Mouse (Mus musculus) forebrain, embryonic 15.5 days (tissue): Measurements from ENCODE around the gene Gm28308. TPM values are rescaled to one million over a fixed set of nuclear protein-coding genes. Genes with fewer than 3 reads are reported as not detected.

Experiments used
- ATAC-seq: fragments of 200-750 bp; cut with Nextera tagmentation; replicated peaks from 2 replicates; pipeline ENCODE4 v1.8.0; 2017; ENCODE audit warnings: mild to moderate bottlenecking, moderate TSS enrichment, moderate library complexity
- H3K27ac ChIP-seq: fragments of 300-500 bp; sonication (generic); replicated peaks from 2 replicates; pipeline ENCODE4 v1.5.1; 2015; ENCODE audit warnings: mild to moderate bottlenecking, inconsistent platforms
- H3K27me3 ChIP-seq: fragments of 300-500 bp; sonication (generic); 2 replicates; pipeline ENCODE4 v1.6.1; 2015; ENCODE audit warnings: inconsistent platforms
- H3K36me3 ChIP-seq: fragments of 300-500 bp; sonication (generic); 2 replicates; pipeline ENCODE4 v1.6.1; 2015; ENCODE audit warnings: mild to moderate bottlenecking, inconsistent platforms
- H3K4me1 ChIP-seq: fragments of 300-500 bp; sonication (generic); 2 replicates; pipeline ENCODE4 v1.6.1; 2015; ENCODE audit warnings: inconsistent platforms
- H3K4me2 ChIP-seq: fragments of 300-500 bp; sonication (generic); replicated peaks from 2 replicates; pipeline ENCODE4 v1.6.1; 2015; ENCODE audit warnings: mild to moderate bottlenecking, inconsistent platforms
- H3K4me3 ChIP-seq: fragments of 300-500 bp; sonication (generic); 2 replicates; pipeline ENCODE4 v1.5.1; 2015; ENCODE audit warnings: mild to moderate bottlenecking, inconsistent platforms
- H3K9ac ChIP-seq: fragments of 300-500 bp; sonication (generic); replicated peaks from 2 replicates; pipeline ENCODE4 v1.6.1; 2015; ENCODE audit warnings: mild to moderate bottlenecking, inconsistent platforms
- H3K9me3 ChIP-seq: fragments of 300-500 bp; sonication (generic); 2 replicates; pipeline ENCODE4 v1.6.1; 2016; ENCODE audit warnings: inconsistent platforms
- WGBS: fragments of 180-500 bp; shearing (Covaris S2); methylation state at CpG from one replicate; pipeline ENCODE4 v1.1.7; 2015; ENCODE audit warnings: mixed read lengths; 5-methylcytosine and 5-hydroxymethylcytosine counted together
- polyA plus RNA-seq: library from polyadenylated mRNA; unstranded; fragments of >200 nt; fragmentation: Nextera tagmentation; extraction: Ambion mirVana; gene quantifications from 2 replicates; pipeline ENCODE4 v1.2.1, GENCODE M21; 2015

Gm28308 gene
- polyA plus RNA-seq, result not detected in 2 replicates

- Histone ChIP-seq H3K4me3 (no peak within 1 kb of the TSS), H3K9ac (no peak within 1 kb of the TSS), H3K4me1 (peaks cover 14% of the 10 kb centered on the region), H3K27ac (no peak within 1 kb of the TSS), H3K27me3 (peaks cover 99% of the 10 kb centered on the region), H3K9me3 (no peaks in the 10 kb centered on the region), H3K4me2 (no peak within 1 kb of the TSS), H3K36me3 (no peaks in the 10 kb centered on the region)
- ATAC-seq, result no peak
- 3% methylated on average over 38 of the region's 38 CpGs for WGBS
These were observed at the start of gene Gm28308, which contains the start of gene Hoxa3 for GRCm38 (mm10) chr6:52213119-52213986. Gene Gm28308 (minus strand): TSS chr6:52213339. Gene Hoxa3 (minus strand): TSS chr6:52213336.

- Histone ChIP-seq H3K4me2 (no peak overlapping the region), H3K27me3 (peaks cover 90% of the 10 kb centered on the region), H3K36me3 (no peaks in the 10 kb centered on the region), H3K27ac (no peak overlapping the region), H3K9ac (no peak overlapping the region), H3K9me3 (no peaks in the 10 kb centered on the region), H3K4me3 (no peak overlapping the region), H3K4me1 (peaks cover 11% of the 10 kb centered on the region)
- 2% methylated on average over 24 of the region's 24 CpGs for WGBS
- ATAC-seq, result no peak
These were observed 49.6 kb upstream of the Gm28308 start for GRCm38 (mm10) chr6:52262463-52263320.

- no peaks in the 10 kb centered on the region for H3K9me3 ChIP-seq
- H3K27me3 ChIP-seq, result peaks cover 92% of the 10 kb centered on the region
- H3K4me3 ChIP-seq, result no peak overlapping the region
- H3K36me3 ChIP-seq, result no peaks in the 10 kb centered on the region
- no peak overlapping the region for H3K4me2 ChIP-seq
- 5% methylated on average over 9 of the region's 9 CpGs for WGBS
- no peak overlapping the region for H3K27ac ChIP-seq
- H3K9ac ChIP-seq, result no peak overlapping the region
- H3K4me1 ChIP-seq, result peaks cover 11% of the 10 kb centered on the region
- ATAC-seq, result no peak
These were observed 48.8 kb upstream of the Gm28308 start for GRCm38 (mm10) chr6:52261751-52262462.

DNA sequence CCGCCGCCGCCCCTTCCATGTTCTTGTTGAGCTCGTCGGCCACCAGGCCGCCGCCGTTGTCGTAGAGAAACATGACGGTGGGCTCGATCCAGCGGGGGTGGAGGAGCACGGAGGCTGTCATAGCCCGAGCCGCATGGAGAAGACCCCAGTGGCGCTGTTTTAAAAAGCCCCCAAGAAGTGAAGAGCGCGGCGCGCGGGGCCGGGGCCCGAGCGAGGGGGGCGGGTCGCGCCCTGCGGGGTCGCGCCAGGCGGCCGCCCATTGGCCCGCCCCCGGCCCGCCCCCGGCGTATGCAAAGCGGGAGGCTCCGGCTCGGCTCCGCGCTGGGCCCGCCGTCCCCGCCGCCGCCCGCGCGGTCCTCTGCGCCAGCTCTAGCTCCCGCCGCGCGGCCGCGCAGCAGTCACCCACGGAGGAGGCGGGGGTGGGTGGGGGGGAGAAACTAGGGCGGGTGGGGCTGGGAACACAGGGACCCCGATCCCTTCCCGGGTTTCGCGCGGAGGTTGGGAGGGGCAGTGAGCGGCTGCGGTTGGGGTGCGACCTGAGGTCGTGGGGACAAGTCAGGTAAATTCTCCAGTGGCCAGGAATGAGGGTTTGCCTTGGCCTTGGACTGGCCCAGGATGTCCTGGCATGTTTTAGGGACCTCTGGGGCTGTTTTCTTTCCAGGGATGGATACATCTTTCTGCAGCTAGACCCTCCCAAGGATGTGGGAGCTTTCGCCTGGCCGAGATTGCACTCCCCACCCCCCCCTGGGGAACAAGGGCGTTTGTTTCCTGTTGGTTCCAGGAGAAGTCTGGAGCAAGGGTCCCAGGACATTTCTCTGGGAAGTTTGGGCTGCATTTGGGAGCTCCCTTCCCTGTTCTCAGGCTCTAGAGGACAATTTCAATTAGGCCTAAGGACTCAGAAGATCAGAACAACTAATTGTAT is 47.8 kb upstream of the Gm28308 start, which contains the start of gene Hoxa13:
Hoxa13 (minus strand) TSS at position 227 of the 922 bp plus-strand sequence.
- peak within 1 kb of the TSS; percentile 30 for H3K4me2 ChIP-seq
- WGBS, result under 1% methylated on average over 67 of the region's 72 CpGs
- H3K27ac ChIP-seq, result no peak within 1 kb of the TSS
- H3K4me3 ChIP-seq, result peak within 1 kb of the TSS; percentile 20
- H3K4me1 ChIP-seq, result peaks cover 11% of the 10 kb centered on the region
- H3K9ac ChIP-seq, result no peak within 1 kb of the TSS
- peaks cover 90% of the 10 kb centered on the region for H3K27me3 ChIP-seq
- no peaks in the 10 kb centered on the region for H3K9me3 ChIP-seq
- no peak for ATAC-seq
- H3K36me3 ChIP-seq, result no peaks in the 10 kb centered on the region

DNA sequence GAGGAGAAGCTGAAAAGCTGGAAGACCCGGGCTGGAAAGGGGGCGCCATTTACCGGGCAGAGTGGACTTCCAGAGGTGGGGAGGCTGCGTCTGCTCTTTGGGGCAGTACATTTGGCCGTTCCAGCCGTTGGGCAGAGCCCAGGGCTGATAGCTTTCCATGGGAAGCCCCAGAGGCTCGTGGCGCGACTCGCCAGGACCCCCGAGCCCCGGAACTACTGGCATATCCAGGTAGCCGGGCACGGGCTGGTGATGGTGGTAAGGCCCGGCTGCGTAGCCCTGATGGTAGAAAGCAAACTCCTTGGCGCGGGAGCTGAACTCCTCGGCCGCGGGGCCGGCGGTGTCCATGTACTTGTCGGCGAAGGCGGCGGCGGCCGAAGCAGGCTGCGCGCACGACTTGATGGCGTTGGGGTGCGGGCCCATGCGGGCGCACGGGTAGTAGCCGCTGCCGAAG is 46.7 kb upstream of the Gm28308 start:
- Histone ChIP-seq H3K4me2 (peak overlapping the region; percentile 30; the same call in 1 of the 2 replicates), H3K4me3 (no peak overlapping the region)
- under 1% methylated on average over 39 of the region's 39 CpGs for WGBS

DNA sequence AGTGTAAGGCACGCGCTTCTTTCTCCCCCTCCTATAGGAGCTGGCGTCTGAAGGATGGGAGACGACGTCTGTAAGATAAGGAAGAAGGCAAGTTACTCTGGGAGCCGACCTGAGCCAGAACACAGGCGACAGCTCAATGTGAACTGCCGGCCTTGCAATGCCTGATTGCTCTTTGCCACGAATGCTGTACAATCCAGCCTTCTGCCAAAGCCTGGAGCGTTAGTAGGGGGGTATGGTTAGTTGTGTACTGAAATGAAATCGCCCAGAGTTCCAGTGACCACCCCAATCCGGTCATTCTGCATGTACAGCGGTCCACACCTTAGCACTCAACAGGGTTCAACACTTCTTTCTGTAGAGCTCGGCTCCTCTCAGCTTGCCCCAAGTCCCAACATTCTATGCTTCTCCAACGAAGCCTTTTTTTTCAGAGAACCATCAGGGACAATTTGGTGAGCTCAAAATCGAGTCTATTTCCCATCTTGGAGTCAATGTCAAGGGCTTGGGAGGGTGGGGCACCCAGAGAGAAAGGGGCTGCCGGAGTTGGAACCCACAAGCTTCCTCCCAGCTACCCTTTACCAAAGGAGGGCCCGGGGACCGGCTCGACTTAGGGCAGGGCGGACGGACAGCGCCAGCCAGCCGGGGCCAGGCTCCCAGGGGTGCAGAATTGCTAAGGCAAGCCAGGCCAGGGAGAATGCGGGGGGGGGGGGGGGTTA is 46.1 kb upstream of the Gm28308 start:
- Histone ChIP-seq H3K4me1 (peaks cover 11% of the 10 kb centered on the region), H3K27me3 (peaks cover 89% of the 10 kb centered on the region), H3K27ac (no peak overlapping the region), H3K9me3 (no peaks in the 10 kb centered on the region), H3K4me3 (no peak overlapping the region), H3K4me2 (no peak overlapping the region), H3K9ac (no peak overlapping the region), H3K36me3 (no peaks in the 10 kb centered on the region)
- 1% methylated on average over 25 of the region's 25 CpGs for WGBS
- ATAC-seq, result no peak

More for the DNA sequence above, 46.7 kb upstream of the Gm28308 start:
- Histone ChIP-seq H3K36me3 (no peaks in the 10 kb centered on the region), H3K4me1 (peaks cover 11% of the 10 kb centered on the region), H3K9me3 (no peaks in the 10 kb centered on the region), H3K27me3 (peaks cover 89% of the 10 kb centered on the region), H3K27ac (no peak overlapping the region), H3K9ac (no peak overlapping the region)
- no peak for ATAC-seq

- H3K4me2 ChIP-seq, result no peak overlapping the region
- peaks cover 11% of the 10 kb centered on the region for H3K4me1 ChIP-seq
- WGBS, result under 1% methylated on average over 6 of the region's 6 CpGs
- no peak overlapping the region for H3K4me3 ChIP-seq
- no peaks in the 10 kb centered on the region for H3K36me3 ChIP-seq
- no peaks in the 10 kb centered on the region for H3K9me3 ChIP-seq
- peaks cover 90% of the 10 kb centered on the region for H3K27me3 ChIP-seq
- no peak overlapping the region for H3K27ac ChIP-seq
- no peak for ATAC-seq
- no peak overlapping the region for H3K9ac ChIP-seq
These were observed 43.8 kb upstream of the Gm28308 start for GRCm38 (mm10) chr6:52256956-52257355.

DNA sequence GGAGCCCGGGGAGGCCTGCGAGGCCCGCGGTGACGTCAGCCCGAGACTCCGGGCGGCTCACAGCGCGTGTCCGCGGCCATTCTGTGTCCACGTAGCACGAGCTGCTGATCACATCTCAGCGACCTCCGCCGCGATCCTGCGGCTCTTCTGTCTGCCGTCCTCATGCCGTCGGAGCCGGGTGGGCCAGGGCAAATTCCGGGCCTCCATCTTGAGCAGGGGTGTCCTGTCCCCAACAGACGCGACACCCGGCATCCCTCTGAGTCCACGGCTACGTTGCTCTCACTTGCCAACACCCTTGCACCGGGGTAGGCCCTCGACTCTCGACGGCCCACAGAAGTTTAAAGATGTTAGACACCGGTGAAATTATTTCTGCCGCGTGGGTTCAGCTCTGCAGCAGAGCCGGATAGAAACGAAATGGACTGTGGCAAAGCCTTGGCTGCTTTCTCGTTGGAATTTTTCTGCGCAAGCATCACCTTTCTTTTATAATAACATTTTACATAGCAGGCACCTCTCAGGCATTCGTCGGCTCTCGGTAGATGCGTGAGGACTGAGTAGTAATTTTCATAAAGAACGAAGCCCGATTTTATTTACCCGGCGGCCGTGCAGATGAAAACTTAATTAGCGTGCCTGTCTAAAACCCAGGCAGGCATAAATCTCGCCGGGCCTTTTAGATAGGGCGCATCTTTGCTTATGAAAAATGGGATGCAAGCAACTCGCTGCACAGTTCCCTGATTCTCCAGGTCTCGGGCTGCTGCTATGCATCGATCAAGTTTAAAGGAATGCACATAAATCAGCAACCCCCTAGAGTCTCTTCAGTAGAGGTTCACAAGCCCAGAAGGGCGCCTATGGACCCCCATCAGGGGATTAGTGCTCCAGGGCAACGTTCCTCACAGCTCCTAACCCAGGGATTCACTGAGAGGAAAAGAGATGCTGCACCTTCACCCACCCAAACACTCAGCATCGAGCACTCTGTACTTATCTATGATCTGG is 40.7 kb upstream of the Gm28308 start:
- 1% methylated on average over 59 of the region's 59 CpGs for WGBS
- Histone ChIP-seq H3K4me3 (no peak overlapping the region), H3K27me3 (peaks cover 93% of the 10 kb centered on the region), H3K9ac (no peak overlapping the region), H3K9me3 (no peaks in the 10 kb centered on the region), H3K36me3 (no peaks in the 10 kb centered on the region), H3K4me2 (no peak overlapping the region), H3K4me1 (no peaks in the 10 kb centered on the region), H3K27ac (no peak overlapping the region)
- ATAC-seq, result no peak

GRCm38 (mm10) chr6:52252775-52253376 is 39.7 kb upstream of the Gm28308 start:
- H3K9ac ChIP-seq, result no peak overlapping the region
- no peak overlapping the region for H3K4me3 ChIP-seq
- no peak overlapping the region for H3K4me2 ChIP-seq
- ATAC-seq, result no peak
- H3K27me3 ChIP-seq, result peaks cover 93% of the 10 kb centered on the region
- no peak overlapping the region for H3K27ac ChIP-seq
- no peaks in the 10 kb centered on the region for H3K4me1 ChIP-seq
- H3K9me3 ChIP-seq, result no peaks in the 10 kb centered on the region
- under 1% methylated on average over 35 of the region's 35 CpGs for WGBS
- H3K36me3 ChIP-seq, result no peaks in the 10 kb centered on the region
